Mouse (Mus musculus) telencephalon, adult 2 months (tissue): ENCODE data around the gene Gm21776.
"Not testable (repeated sequence)": the region's sequence is repeated elsewhere in the genome, so short reads cannot be mapped to it uniquely, and the experiment has no call there.

Experiments used
- DNase-seq: peaks from one replicate; pipeline ENCODE4 v3.0.0-alpha.2; 2011; ENCODE audit warnings: low read depth, low spot score

Gene Gm21776

DNA sequence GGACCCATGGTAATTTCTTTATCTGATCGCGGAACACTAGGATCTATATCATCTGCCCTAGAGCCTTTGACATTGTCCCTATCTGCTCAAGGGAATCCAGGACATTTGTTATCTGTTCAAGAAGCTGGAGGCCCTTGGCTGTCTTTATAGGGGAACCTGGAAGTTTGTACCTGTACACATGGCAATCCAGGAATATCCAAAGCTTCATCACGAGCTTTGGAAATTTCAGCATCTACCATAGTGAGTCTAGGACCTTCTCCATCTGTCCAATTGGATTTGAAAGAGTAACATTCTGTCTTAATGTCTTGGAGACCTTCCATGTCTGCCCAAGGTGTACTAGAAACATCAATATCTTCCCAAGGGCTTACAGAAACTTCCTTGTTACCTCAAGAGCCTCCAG lies at the start of gene Gm21776:
Gene Gm21776, plus strand, starts transcription at position 301 of the 400 bp plus-strand sequence.
- not testable (repeated sequence) for DNase-seq
